Mouse (Mus musculus) lung, adult 2 months (tissue): ENCODE data around the gene Foxn3.

Source experiments
- CTCF ChIP-seq: fragments of 200-500 bp; IDR thresholded peaks from 2 replicates; pipeline ENCODE4 v1.5.1; 2011; ENCODE audit warnings: mild to moderate bottlenecking, low read length, control low read depth; ENCODE audit not compliant: insufficient read depth
- POLR2A ChIP-seq: fragments of 200-500 bp; IDR thresholded peaks from 2 replicates; pipeline ENCODE4 v1.6.1; 2011; ENCODE audit warnings: low read depth, mild to moderate bottlenecking, control low read depth, low read length, borderline replicate concordance; ENCODE audit errors: extremely low read depth

GRCm38 (mm10) chr12:99180234-99180824 lies 383.1 kb downstream of the Foxn3 start:
- TF ChIP-seq CTCF: no peak
- no peak for TF ChIP-seq POLR2A
